Mouse (Mus musculus) liver (tissue): ENCODE measurements at regions not wholly inside any gene's neighbourhood (a gene's known extent, or its start where the extent isn't known, plus 50 kb on each side); places are given as distances from the start of the nearest gene placed in this dataset.

Experiments
- DNase-seq: peaks from one replicate; pipeline ENCODE4 v3.0.0-alpha.2; 2020; ENCODE audit warnings: mixed read lengths

DNA sequence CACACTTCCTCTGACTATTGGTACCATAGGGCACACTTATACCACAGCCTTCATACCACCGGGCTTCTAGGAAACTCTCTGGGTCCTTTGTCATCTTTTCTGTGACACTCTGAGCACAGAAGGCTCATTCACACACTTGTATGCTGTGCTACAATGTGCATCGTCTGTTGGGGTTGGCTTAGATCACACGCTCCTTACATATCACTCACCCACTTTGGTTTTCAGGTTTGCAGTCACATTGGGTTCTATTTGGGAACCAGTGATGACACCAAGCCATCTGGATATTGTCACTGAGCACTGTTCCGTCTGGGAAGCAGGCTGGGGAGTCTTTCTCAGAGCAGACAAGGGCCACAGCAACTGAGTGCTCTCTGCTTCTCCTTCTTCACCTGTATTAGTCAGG, 74.1 kb upstream of the Vldlr start:
- no peak for DNase-seq

DNA sequence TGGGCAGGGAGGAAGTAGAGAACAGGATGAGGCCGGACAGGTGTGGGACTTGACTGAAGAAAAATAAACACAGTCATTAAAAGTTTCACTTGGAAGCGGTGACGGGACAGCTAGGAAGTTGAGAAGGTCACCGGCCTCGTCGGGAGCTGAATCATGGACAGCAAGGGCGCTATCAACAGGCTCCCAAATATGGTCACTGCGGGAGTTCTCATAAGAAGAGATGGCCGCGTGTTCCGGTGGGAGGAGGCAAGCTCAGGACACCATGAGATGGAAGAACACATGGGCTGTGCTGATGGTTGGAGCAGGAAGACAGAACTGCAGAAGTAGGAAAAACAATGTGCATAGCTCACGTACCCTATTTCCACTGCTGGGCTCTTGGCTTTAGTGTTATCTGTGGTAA, 68.9 kb upstream of the Vldlr start:
- peak; percentile 8 for DNase-seq

DNA sequence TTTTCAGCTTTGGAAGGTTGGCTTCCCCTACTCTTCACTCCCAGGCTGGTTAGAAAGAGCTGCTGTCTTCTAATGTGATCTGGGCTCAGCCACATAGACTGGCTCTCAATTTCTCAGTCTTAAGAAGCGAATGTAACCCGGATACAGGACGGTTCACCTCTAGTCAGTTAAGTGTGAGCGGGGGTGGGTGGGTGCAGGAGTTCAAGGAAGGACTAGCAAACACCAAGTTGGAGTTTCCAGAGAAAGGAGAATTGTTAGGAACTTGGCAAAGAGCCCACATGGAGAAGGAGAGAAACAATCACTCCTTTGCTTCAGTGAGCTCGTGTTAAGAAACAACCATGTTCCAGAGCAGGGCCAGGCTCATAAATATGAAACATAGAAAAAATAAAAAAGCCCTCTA, 68.0 kb upstream of the Vldlr start:
- no peak for DNase-seq

DNA sequence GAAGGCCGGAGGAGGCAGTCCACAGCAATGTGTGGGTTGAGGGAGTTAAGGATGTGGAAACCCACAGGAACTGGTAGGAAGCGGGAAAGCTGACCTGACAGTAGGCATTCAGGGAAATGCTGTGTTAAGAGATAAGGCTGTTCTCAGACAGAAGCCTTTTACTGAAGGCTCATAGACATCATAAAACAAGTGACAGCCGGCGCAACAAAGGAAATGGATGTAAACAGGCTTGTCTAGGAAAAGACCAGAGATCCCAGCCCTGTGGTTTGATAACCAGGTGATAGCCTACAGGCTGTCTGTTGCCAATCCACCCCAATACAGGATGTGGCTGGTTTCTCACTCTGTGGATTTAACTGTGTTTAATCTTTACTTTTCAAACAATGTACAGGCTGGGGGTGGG, 66.7 kb upstream of the Vldlr start:
- DNase-seq, result peak; percentile 7

DNA sequence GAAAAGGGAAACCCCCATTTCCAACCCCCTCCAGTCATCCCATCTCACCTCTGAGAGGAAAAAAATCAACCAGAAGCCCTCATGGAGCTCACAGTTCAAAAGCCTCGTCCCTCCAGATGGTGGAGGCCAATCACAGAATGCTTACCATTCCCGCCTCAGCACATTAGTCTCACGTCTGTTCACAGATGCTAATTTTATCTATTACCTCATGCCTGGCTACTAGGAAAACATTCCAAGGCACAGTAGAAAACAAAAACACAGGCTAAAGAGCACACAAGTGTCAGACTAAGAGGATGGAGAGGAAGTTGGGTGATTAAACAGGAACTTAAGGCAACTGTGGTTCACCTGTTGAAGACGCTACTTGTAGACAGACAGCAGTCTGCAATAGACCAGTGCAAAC, 54.4 kb upstream of the Vldlr start:
- no peak for DNase-seq
